Mouse (Mus musculus) heart, embryonic 15.5 days (tissue): Measurements from ENCODE around the gene Ugt1a2. TPM values are rescaled to one million over a fixed set of nuclear protein-coding genes. Genes with fewer than 3 reads are reported as not detected.

Experiments used
- ATAC-seq: fragments of 200-750 bp; cut with Nextera tagmentation; replicated peaks from 2 replicates; pipeline ENCODE4 v1.8.0; 2017; ENCODE audit warnings: low read depth, moderate TSS enrichment; ENCODE audit not compliant: insufficient number of reproducible peaks, insufficient read depth, low FRiP score
- H3K27ac ChIP-seq: fragments of 300-500 bp; sonication (generic); 2 replicates; pipeline ENCODE4 v1.5.1; 2015; ENCODE audit warnings: mild to moderate bottlenecking, inconsistent platforms
- H3K27me3 ChIP-seq: fragments of 300-500 bp; sonication (generic); 2 replicates; pipeline ENCODE4 v1.6.1; 2015; ENCODE audit warnings: inconsistent platforms
- H3K36me3 ChIP-seq: fragments of 300-500 bp; sonication (generic); 2 replicates; pipeline ENCODE4 v1.6.1; 2015; ENCODE audit warnings: mild to moderate bottlenecking, inconsistent platforms
- H3K4me1 ChIP-seq: fragments of 300-500 bp; sonication (generic); replicated peaks from 2 replicates; pipeline ENCODE4 v1.6.1; 2015; ENCODE audit warnings: inconsistent platforms
- H3K4me2 ChIP-seq: fragments of 300-500 bp; sonication (generic); 2 replicates; pipeline ENCODE4 v1.6.1; 2015; ENCODE audit warnings: inconsistent platforms, mild to moderate bottlenecking, moderate library complexity
- H3K4me3 ChIP-seq: fragments of 300-500 bp; sonication (generic); 2 replicates; pipeline ENCODE4 v1.5.1; 2015; ENCODE audit warnings: mild to moderate bottlenecking, inconsistent platforms
- H3K9ac ChIP-seq: fragments of 300-500 bp; sonication (generic); 2 replicates; pipeline ENCODE4 v1.6.1; 2015; ENCODE audit warnings: mild to moderate bottlenecking, inconsistent platforms
- H3K9me3 ChIP-seq: fragments of 300-500 bp; sonication (generic); replicated peaks from 2 replicates; pipeline ENCODE4 v1.6.1; 2016; ENCODE audit warnings: inconsistent platforms
- WGBS: fragments of 180-500 bp; shearing (Covaris S2); methylation state at CpG from one replicate; pipeline ENCODE4 v1.1.7; 2015; ENCODE audit warnings: mixed read lengths; 5-methylcytosine and 5-hydroxymethylcytosine counted together
- polyA plus RNA-seq: library from polyadenylated mRNA; unstranded; fragments of >200 nt; fragmentation: Nextera tagmentation; extraction: Ambion mirVana; gene quantifications from 2 replicates; pipeline ENCODE4 v1.2.1, GENCODE M21; 2015

The Ugt1a2 gene
- polyA plus RNA-seq, 1 experiment from 2014 or later = not detected

DNA sequence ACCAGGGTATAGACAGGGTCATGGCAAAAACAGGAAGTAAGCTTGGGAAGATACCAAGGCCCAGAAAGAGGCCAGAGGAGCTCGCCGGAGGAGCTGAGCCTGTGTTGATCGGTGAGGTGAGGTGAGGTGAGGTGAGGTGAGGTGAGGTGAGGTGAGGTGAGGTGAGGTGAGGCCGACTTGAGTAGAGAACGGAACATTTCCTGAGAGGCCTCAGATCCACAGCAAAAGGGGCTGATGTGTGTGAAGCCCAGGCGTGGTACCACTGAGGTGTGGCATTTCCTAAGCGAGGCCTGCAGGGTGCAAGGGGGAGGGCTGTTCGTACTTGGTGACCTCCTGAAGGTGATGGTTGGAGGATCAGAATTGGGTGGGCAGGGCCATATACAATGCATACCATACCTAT lies 52.7 kb downstream of the Ugt1a2 start:
- no peak for ATAC-seq
- no peaks in the 10 kb centered on the region for H3K4me1 ChIP-seq
- H3K9me3 ChIP-seq = peaks cover 33% of the 10 kb centered on the region
- no peak overlapping the region for H3K9ac ChIP-seq
- H3K4me2 ChIP-seq = no peak overlapping the region
- 66% methylated on average over 8 of the region's 8 CpGs for WGBS
- H3K27ac ChIP-seq = no peak overlapping the region
- H3K27me3 ChIP-seq = no peaks in the 10 kb centered on the region
- H3K4me3 ChIP-seq = no peak overlapping the region
- no peaks in the 10 kb centered on the region for H3K36me3 ChIP-seq

DNA sequence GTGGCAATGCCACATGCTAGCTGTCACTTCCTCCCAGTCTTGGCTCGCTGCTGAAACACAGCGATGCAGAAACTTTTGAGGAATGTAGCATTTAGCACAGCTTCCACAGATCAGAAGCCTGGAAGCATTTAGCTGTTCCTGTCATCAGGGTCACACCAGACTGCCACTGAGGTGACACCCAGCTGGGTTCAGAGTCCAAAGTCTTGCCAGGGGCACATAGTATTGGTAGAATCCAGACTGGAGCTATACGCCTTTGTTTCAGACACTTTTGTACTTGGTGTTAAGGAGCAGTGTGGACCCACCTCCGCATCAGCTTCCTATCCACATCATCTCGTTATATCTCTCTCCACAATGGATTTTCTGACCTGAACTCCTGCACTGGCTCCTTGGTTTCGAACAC lies 53.1 kb downstream of the Ugt1a2 start:
- Histone ChIP-seq H3K36me3 (no peaks in the 10 kb centered on the region), H3K27ac (no peak overlapping the region), H3K4me2 (no peak overlapping the region), H3K9ac (no peak overlapping the region), H3K4me1 (no peaks in the 10 kb centered on the region), H3K4me3 (no peak overlapping the region), H3K27me3 (no peaks in the 10 kb centered on the region), H3K9me3 (peaks cover 33% of the 10 kb centered on the region)
- no peak for ATAC-seq
- WGBS = 64% methylated on average over 6 of the region's 6 CpGs

DNA sequence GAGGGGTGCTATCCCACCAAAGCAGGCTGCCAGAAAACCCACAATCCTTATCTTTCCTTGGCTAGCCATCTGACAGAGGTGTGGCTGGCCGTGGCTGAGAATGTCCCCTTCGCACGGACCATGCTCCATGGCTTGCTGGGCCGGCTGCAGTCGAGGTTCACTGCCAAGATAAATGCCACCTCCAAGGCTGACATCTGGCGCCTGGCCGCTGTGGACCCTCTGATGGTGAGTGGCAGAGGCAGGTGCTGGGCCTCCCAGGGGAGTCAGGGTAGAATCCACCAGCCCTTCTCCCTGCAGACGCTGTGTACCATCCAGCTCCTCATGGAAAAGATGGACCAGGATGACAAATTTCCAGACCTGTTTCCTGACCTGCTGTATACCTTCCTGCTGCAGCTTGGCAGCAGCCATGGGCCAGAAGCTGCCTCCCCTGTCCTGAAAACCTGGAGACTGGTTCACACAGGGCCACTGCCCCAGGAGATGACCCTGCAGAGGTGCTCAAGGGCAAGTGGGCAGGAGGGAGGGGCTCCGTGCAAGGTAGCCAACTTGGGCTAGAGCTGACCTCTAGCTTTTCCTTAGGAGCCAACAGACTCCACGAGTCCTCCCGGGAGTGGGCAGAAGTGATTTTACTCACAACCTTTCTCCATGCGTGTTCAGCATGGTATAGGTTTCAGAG lies 54.5 kb downstream of the Ugt1a2 start:
- Histone ChIP-seq H3K4me2 (no peak overlapping the region), H3K9me3 (peaks cover 22% of the 10 kb centered on the region), H3K27ac (no peak overlapping the region), H3K4me3 (no peak overlapping the region), H3K9ac (no peak overlapping the region), H3K27me3 (no peaks in the 10 kb centered on the region), H3K36me3 (no peaks in the 10 kb centered on the region), H3K4me1 (peaks cover 10% of the 10 kb centered on the region)
- WGBS = 80% methylated on average over 12 of the region's 12 CpGs
- no peak for ATAC-seq

DNA sequence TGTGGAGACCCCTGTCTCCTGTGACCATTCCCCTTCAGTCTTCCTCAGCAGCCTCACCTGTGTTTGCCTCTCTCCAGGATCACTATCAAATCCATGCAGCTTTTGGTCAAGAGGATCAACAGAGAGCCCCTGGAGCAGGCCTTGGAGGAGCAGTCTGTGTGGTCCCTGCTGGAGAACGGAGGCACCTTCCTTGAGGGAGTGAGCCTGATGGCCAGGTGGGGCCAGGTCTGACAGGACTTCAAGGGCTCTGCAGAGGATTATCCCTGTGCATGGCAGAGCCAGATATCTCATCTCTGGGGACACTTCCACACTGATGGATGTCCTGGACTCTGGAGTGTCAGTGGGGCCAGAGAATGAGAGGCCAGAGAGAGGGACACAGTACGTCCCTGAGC lies 55.1 kb downstream of the Ugt1a2 start:
- H3K27me3 ChIP-seq = no peaks in the 10 kb centered on the region
- H3K36me3 ChIP-seq = no peaks in the 10 kb centered on the region
- H3K4me2 ChIP-seq = no peak overlapping the region
- no peak overlapping the region for H3K9ac ChIP-seq
- H3K27ac ChIP-seq = no peak overlapping the region
- peaks cover 14% of the 10 kb centered on the region for H3K4me1 ChIP-seq
- 55% methylated on average over 2 of the region's 2 CpGs for WGBS
- peaks cover 16% of the 10 kb centered on the region for H3K9me3 ChIP-seq
- H3K4me3 ChIP-seq = no peak overlapping the region
- 0 out of 2 replicates have a peak, but pooled peaks have one; percentile 3 for ATAC-seq

GRCm38 (mm10) chr1:88255989-88256754 lies 55.8 kb downstream of the Ugt1a2 start:
- 74% methylated on average over 13 of the region's 13 CpGs for WGBS

GRCm38 (mm10) chr1:88256886-88257663 lies 56.7 kb downstream of the Ugt1a2 start:
- H3K36me3 ChIP-seq = 0 out of 2 replicates have a peak, but pooled peaks cover 12% of the 10 kb centered on the region
- H3K9ac ChIP-seq = no peak overlapping the region
- H3K4me3 ChIP-seq = no peak overlapping the region
- ATAC-seq = no peak
- no peak overlapping the region for H3K27ac ChIP-seq
- H3K4me1 ChIP-seq = peaks cover 16% of the 10 kb centered on the region
- H3K4me2 ChIP-seq = no peak overlapping the region
- H3K27me3 ChIP-seq = no peaks in the 10 kb centered on the region
- WGBS = 71% methylated on average over 10 of the region's 10 CpGs
- peaks cover 6% of the 10 kb centered on the region; the same call in 1 of the 2 replicates for H3K9me3 ChIP-seq

More at GRCm38 (mm10) chr1:88255989-88256754, 55.8 kb downstream of the Ugt1a2 start:
- H3K4me2 ChIP-seq = no peak overlapping the region
- H3K27me3 ChIP-seq = no peaks in the 10 kb centered on the region
- H3K9me3 ChIP-seq = peaks cover 9% of the 10 kb centered on the region; the same call in 1 of the 2 replicates
- H3K4me1 ChIP-seq = peaks cover 14% of the 10 kb centered on the region
- H3K27ac ChIP-seq = no peak overlapping the region
- ATAC-seq = no peak; the same call in 1 of the 2 replicates
- no peak overlapping the region for H3K9ac ChIP-seq
- H3K36me3 ChIP-seq = 0 out of 2 replicates have a peak, but pooled peaks cover 7% of the 10 kb centered on the region
- no peak overlapping the region for H3K4me3 ChIP-seq

DNA sequence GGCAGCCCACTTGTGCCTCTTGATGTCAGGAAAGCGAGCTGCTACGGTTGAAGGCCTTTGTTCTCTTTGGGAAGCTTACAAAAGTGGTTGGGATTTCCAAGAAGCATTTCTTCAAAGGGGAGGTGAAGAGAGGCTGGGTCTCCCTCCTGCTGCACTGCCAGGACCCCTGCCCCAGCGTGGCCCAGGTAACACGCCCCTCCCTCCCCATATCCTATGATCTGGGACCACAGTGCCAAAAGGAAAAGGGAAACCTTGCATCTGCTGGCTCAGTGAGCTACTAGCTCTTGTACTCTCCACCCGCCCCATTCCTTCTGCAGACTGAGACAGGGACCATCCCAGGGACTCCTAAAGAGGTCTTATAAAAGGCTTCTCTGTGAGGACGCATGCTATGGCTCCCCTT lies 57.3 kb downstream of the Ugt1a2 start:
- 74% methylated on average over 6 of the region's 6 CpGs for WGBS
- Histone ChIP-seq H3K4me2 (no peak overlapping the region), H3K4me1 (peaks cover 22% of the 10 kb centered on the region), H3K36me3 (peaks cover 18% of the 10 kb centered on the region), H3K27ac (no peak overlapping the region), H3K27me3 (no peaks in the 10 kb centered on the region), H3K9ac (no peak overlapping the region), H3K9me3 (0 out of 2 replicates have a peak, but pooled peaks cover 3% of the 10 kb centered on the region), H3K4me3 (no peak overlapping the region)
- no peak for ATAC-seq

GRCm38 (mm10) chr1:88258361-88258760 lies 58.0 kb downstream of the Ugt1a2 start:
- ATAC-seq = no peak
- 0 out of 2 replicates have a peak, but pooled peaks cover 3% of the 10 kb centered on the region for H3K9me3 ChIP-seq
- H3K27me3 ChIP-seq = no peaks in the 10 kb centered on the region
- peaks cover 23% of the 10 kb centered on the region for H3K4me1 ChIP-seq
- no peak overlapping the region for H3K4me3 ChIP-seq
- no peak overlapping the region for H3K4me2 ChIP-seq
- H3K36me3 ChIP-seq = peaks cover 24% of the 10 kb centered on the region
- no peak overlapping the region for H3K27ac ChIP-seq
- H3K9ac ChIP-seq = no peak overlapping the region
- 63% methylated on average over 6 of the region's 6 CpGs for WGBS

DNA sequence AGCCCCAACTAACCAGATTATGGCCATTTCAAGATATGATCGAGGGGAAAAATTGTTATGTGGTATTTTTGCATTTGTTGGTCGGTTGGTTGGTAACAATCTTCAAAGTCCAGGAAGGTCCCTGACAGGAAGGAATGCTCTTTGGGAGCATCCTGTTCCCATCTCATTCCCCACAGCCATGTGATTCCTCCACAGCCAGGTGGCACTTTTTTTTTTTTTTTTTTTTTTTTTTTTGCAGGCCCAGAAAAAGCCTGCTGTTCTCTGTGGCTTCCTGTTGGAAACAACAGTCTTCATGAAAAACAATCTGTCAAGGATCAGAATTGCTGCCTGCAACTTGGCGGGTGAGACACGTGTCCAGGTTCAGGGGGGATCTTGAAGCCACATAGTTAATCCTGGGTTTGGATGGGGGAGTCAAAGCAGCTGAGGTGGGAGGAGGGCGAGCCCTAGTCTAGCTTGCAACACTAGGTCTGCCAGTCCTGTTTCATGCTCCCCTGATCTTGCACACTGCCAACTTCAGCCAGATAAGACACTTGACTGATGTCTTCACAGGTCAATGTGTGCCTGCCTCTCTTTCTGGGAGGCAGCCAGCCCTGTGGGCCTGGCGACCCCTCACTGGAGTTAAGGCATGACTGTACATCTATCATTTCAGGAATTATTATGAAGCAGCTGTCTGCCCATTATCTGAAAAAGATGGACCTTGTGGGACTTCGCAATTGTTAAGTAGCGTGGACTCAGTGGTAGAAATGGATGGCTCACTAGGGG lies 58.7 kb downstream of the Ugt1a2 start:
- WGBS = 58% methylated on average over 8 of the region's 8 CpGs
- peaks cover 23% of the 10 kb centered on the region for H3K4me1 ChIP-seq
- H3K27ac ChIP-seq = no peak overlapping the region
- no peak overlapping the region for H3K4me2 ChIP-seq
- H3K4me3 ChIP-seq = no peak overlapping the region
- H3K36me3 ChIP-seq = peaks cover 31% of the 10 kb centered on the region
- ATAC-seq = 0 out of 2 replicates have a peak, but pooled peaks have one; percentile 0
- H3K9ac ChIP-seq = no peak overlapping the region
- H3K9me3 ChIP-seq = 0 out of 2 replicates have a peak, but pooled peaks cover 3% of the 10 kb centered on the region
- no peaks in the 10 kb centered on the region for H3K27me3 ChIP-seq

GRCm38 (mm10) chr1:88259643-88260024 lies 59.2 kb downstream of the Ugt1a2 start:
- Histone ChIP-seq H3K9me3 (0 out of 2 replicates have a peak, but pooled peaks cover 3% of the 10 kb centered on the region), H3K9ac (no peak overlapping the region), H3K27me3 (no peaks in the 10 kb centered on the region), H3K27ac (no peak overlapping the region), H3K4me3 (no peak overlapping the region), H3K4me1 (peaks cover 23% of the 10 kb centered on the region), H3K36me3 (peaks cover 37% of the 10 kb centered on the region), H3K4me2 (no peak overlapping the region)
- ATAC-seq = no peak
- WGBS = 69% methylated on average over 4 of the region's 4 CpGs
